Mouse (Mus musculus): ENCODE data around the gene Trib3. TPM values are rescaled to one million over a fixed set of nuclear protein-coding genes. Genes with fewer than 3 reads are reported as not detected.

Gene Trib3
- total RNA-seq, 1 experiment from 2014 or later = 2.1 TPM

DNA sequence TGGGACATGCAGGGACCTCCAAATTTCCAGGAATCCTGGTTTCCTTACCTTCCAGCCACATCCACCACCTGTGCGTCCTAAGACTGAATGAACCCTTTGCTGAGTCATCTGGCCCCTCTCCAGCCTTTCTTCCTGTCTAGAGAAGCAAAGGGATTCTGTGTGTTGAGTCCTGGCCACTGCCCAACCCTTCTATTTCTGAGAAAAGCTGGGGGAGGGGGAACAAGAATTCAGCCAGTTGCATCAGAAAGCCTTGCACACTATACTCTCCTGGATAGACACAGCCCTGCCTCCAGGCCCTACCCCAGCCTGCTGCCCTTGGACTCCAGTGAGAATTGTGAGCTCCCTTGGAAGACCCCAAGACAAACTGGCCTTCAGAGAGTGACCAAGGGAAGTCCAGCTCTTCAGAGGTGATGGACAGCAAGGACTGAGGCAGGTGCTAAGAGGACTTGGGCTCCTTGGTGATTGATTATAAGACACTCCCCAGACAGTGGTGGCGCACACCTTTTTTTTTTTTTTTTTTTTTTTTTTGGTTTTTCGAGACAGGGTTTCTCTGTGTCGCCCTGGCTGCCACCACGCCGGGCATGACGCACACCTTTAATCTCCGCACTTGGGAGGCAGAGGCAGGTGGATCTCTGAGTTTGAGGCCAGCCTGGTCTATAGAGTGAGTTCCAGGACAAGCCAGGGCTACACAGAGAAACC is 6.2 kb upstream of the Trib3 start:
- no peak for ATAC-seq (ENCODE audit: extremely low read depth, insufficient number of reproducible peaks, low FRiP score, poor library complexity, severe bottlenecking)

DNA sequence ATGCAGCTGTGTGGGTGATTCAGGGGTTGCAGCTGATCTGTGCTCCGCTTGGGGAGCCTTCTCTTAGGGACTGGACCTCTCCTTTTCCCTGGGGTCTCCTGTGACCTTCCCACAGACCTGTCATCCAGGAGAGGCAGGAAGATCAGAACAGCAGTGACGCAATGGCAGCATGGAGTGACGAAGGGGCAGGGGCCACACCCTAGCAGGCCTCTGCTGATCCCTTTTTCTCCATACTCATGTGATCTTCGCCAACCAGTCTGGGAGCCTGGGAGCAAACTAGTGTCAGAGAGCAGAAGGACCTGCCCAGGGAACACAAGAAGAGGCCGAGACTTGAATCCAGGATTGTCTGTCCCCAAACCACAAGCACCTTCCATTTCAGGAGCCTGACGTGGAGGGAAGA is 5.4 kb upstream of the Trib3 start:
- no peak for ATAC-seq (ENCODE audit: extremely low read depth, insufficient number of reproducible peaks, low FRiP score, poor library complexity, severe bottlenecking)

DNA sequence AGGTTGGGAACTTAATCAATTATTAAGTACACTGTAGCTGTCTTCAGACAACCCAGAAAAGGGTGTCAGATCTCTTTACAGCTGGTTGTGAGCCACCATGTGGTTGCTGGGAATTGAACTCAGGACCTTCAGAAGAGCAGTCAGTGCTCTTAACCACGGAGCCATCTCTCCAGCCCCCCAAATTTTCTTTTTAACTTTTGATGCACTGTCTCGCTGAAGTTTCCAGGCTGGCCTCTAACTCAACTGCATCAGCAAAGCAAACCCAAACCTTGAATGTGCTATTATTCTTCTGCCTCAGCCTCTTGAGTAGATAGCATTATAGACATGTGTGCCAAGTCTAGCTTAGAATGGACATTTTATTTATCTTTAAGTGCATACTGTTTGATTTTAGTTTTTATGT is 3.9 kb upstream of the Trib3 start:
- no peak for ATAC-seq (ENCODE audit: extremely low read depth, insufficient number of reproducible peaks, low FRiP score, poor library complexity, severe bottlenecking)

DNA sequence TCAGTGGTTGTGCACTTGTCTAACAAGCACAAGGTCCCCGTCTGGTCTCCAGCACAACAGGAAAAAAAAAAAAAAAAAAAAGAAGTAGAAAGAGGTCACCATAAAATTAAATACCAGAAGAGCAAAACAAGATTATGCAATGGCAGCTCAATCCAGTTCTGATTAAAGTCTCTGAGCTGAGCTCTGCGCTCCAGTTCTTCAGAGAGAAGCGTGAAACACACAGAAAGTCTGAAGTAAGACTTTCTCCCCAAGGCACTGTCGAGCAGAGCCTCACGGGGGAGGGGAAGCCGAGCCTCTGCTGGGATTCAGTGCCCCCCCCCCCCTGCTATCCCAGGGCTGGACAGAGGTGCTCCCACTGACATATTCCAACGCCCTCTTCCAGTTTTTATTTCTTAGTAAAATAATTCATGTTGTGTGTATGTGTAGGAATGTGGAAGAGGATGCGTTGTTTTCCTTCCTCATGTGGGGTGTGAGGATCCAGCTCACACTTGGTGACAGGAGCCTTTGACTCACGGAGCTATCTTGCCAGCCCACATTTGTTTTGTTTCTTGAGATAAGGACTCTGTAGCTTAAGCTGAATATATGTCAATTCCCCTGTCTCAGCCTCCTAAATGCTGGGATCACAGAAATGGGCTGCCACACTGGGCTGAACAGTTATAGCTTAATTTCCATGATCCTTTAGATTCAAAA is 3.1 kb upstream of the Trib3 start:
- ATAC-seq (ENCODE audit: extremely low read depth, insufficient number of reproducible peaks, low FRiP score, poor library complexity, severe bottlenecking) = no peak

DNA sequence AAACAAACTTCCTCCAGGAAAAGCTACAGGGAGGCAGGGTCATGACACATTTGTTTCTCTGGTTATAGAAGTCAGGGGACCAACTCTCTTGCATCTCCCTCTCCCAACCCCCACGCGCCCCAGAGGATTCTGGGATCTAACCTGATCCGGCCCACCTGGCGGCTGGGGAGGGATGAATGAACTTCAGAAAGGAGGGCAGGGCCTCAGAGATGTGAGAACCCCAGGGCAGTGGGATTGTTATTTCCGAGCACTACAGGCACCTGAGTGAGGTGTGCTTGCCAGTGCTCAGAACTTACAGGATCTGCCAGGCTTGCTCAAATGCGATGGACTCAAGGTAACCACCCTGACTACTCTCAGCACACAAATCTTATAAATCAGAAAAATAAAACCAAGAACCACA is 1.6 kb upstream of the Trib3 start:
- no peak for ATAC-seq (ENCODE audit: extremely low read depth, insufficient number of reproducible peaks, low FRiP score, poor library complexity, severe bottlenecking)

DNA sequence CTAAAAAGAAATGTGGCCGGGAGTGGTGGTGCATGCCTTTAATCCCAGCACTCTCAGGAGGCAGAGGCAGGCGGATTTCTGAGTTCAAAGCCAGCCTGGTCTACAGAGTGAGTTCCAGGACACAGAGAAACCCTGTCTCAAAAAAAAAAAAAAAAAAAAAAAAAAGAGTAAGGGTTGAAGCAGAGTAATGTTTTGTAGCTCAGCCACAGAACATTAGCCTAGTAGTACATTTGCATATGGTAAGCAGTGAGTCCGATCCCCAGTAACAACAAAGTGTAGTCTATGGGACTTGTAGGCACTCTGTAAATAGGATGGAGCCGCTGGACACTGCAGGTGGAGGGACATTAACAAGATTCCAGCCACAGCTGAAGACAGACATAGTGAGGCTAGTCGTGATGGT is 1.1 kb upstream of the Trib3 start:
- ATAC-seq (ENCODE audit: extremely low read depth, insufficient number of reproducible peaks, low FRiP score, poor library complexity, severe bottlenecking) = no peak

DNA sequence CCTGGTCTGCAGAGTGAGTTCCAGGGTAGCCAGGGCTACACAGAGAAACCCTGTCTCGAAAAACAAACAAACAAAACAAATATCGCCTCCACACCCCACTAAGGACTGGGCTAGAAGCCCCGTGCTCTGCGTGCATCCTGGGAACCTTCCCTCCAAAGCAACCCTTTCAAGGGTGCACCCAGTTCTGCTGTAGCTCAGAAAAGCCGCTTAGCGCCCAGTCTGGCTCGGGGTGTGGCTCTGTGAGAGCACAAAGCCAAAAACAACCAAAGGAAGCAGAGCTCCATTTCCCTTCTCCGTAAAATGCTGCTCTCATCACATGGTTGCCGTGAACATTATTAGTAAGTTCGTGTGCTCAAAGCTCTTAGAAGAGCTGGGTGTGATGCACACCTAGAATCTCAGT is 529 bp upstream of the Trib3 start:
- no peak for ATAC-seq (ENCODE audit: extremely low read depth, insufficient number of reproducible peaks, low FRiP score, poor library complexity, severe bottlenecking)

DNA sequence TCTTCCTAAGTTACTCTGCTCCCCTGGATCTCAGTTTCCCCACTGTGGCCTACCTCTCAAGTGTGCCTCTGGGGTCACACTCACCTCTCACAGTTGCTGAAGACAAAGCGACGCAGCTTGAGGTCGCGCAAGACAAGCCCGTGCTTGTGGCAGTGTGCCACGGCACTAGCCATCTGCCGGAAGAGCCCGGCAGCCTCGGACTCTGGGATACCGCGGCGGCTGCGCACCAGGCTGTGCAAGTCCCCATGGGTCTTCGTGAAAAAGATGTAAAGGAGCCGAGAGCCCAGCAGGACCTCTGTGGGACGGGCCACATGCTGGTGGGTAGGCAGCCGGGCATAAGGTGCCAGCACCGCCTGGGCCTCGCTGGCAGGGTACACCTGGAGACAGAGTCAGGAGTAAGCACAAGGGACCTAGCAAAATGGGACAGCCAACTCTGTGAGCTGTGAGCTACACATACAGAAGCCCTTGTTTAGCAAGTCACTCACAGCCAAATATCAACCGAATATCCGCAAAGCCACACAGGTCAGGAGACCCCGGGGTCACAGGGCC is 4.1 kb downstream of the Trib3 start:
- no peak for ATAC-seq (ENCODE audit: extremely low read depth, insufficient number of reproducible peaks, low FRiP score, poor library complexity, severe bottlenecking)

DNA sequence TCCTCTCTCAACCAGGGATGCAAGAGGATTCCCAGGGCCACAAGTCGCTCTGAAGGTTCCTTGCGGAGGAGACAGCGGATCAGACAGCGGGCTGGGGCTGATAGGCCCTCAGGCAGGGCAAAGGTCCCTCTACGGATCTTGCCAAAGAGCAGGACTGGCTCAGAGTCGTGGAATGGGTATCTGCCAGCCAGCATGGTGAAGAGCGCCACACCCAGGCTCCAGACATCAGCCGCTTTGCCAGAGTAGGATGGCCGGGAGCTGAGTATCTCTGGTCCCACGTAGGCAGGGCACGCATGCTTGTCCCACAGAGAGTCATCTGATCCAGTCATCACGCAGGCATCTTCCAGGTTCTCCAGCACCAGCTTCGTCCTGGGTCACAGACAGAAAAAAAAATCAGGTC is 5.5 kb downstream of the Trib3 start:
- ATAC-seq (ENCODE audit: extremely low read depth, insufficient number of reproducible peaks, low FRiP score, poor library complexity, severe bottlenecking) = no peak

DNA sequence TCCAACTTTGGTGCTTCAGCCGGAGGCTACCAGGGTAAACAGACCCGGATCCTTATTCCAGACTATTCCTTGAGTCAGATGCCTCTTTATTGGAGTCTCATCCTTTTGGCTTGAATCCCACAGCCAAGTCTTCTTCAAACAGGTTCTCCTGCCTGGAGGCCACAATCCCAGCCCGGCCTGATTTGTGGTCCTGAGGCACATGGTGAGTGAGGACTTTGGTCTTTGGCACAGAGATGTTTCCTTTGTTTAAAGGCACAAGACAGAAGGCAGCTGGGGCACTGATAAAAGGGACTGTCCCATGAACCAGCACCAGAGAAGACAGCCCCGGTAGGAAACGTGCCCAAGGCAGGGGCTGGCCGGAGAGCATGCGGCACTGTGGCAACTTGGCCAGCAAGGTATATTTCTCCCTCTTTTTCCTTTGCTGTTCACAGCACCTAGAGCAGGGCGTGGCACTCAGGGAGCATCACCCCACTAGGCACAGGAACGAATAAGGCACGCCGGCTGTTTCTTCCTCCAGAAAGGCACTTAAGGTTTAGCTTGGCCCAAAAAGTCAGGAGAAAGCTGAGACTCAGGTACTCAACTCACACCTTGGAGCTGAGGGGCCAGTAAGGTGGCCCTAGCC is 6.1 kb downstream of the Trib3 start:
- no peak for ATAC-seq (ENCODE audit: extremely low read depth, insufficient number of reproducible peaks, low FRiP score, poor library complexity, severe bottlenecking)

DNA sequence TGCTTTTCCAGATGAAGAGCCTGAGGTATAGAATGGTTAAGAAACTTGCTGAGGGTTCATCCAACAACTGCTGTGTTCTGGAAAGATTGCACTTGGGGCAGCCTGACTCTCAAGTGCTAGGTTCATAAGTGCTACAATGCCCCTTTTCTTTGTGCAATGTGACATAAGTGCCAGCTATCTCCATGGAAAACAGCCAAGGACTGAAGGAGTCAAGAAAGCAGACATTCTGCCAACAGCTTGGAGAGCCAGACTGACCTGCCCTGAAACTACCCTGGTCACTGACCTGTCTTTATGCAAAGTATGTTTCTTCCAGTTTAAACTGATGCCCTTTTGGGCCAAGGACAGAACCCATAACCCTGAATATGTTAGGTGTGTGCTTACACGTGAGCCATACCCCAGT is 7.0 kb downstream of the Trib3 start:
- no peak for ATAC-seq (ENCODE audit: extremely low read depth, insufficient number of reproducible peaks, low FRiP score, poor library complexity, severe bottlenecking)

DNA sequence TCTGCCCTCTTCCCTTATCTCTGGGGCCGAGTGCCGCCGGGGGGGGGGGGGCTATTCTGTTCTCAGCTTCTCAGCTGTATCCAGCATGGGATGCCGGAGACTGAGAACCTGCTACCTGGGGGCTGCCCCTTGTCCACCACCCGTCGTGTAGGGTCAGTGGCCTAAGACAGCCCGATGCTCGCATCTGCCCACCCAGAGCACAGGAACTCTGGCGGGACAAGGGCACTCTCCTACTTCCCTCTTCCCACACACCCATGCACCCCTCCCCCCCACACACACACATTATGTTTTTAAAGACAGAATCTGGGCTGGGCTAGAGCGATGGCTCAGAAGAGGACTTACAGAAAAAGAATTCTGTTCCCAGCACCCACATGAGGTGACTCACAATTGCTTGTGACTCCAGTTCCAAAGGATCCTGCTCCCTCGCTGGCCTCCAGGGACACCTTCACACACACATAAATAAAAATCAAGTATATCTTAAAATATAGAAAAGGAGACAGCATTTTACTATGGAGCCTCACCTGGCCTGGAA is 8.5 kb downstream of the Trib3 start:
- ATAC-seq (ENCODE audit: extremely low read depth, insufficient number of reproducible peaks, low FRiP score, poor library complexity, severe bottlenecking) = no peak

DNA sequence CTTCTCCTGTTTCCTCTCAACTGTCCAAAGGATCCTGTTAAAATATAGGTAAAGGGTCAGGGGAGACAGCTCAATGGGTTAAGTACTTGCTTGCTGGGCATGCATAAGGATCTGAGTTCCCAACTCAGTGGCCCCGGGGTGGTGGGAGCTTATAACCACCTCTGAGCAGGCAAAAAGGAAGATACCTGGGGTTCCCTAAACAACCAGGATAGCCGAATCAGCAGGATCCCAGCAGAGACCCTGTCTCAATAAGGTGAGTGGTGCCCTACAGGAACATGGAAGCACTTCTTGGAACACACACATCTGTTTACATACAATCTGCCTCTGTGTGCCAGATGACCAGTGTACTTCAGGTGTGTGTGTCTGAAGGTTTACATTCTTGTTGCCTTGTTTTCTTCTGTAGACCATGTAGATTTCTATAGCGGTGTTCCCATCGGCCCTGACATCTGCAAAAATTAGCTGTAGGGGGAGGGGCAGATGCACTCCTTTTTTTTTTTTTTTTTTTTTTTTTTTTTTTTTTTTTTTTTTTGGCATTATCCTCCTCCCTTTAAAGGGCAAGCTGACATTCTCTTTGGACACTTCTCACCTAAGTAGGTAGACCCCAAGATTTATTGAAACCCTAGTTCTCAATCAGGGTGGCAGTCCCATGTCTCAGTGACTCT is 10.4 kb downstream of the Trib3 start:
- no peak for ATAC-seq (ENCODE audit: extremely low read depth, insufficient number of reproducible peaks, low FRiP score, poor library complexity, severe bottlenecking)

DNA sequence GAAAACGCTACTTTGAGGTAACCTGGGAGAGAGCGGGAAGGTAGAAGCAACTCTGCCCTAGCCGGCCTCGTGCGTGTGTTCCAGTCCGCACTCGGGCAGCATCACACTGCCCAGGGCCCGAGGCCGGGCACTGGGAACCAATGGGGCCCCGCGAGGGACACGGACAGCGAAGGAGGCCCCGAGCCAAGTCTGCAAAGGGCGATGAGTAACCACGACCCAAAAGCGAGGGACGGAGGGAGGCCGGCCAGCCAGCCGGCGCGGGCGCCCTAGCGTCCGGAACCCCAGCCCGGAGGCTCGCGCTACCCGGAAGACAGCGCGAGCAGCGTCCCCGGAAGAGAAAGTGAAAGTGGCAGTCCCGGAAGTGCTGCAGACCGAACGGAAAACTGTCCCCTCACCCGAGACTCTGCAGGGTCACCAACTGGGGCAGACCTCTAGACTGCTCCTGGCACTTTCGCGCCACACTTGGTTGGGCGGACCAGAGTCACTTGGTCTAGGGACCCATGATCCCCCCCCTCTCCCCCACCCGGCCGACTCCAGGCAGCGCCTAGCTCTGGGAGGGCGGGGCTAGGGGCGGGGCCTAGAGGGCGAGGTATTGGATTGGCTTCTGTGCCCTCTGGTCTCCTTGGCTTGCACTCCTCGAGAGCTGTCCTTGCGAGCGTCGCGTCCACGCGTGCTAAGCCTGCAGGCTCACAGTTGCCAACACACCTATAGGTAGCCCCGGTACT is 11.6 kb downstream of the Trib3 start, which contains the start of gene Rbck1:
Rbck1 (minus strand) TSS at position 553 of the 725 bp plus-strand sequence.
- peak; percentile 87 for ATAC-seq (ENCODE audit: extremely low read depth, insufficient number of reproducible peaks, low FRiP score, poor library complexity, severe bottlenecking)

DNA sequence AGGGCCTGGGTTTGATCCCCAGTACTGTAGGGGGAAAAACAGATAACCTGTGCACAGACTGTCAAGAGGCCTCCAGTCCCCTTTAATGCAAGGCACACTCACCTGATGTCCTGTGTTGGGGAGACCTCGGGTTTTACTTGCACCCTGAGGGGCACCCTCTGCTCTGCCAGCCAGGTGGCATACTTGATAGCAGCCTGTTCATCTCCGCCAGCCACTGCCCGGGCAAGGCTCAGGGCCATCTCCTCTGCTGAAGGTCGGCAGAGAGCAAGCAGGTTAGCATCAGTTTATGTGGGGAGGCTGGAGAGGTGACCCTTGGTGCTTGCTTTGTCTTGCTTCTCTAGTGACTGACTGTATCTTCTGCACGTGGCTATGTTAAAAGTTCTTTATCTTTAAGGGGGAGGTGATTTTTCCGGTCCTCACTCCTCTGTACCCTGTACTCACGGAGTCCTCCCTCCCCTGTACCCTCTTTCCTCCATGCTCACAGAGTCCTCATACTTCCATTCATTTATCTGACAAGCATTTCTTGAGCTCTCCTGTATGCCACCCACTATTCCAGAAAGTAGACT is 12.9 kb downstream of the Trib3 start:
- ATAC-seq (ENCODE audit: extremely low read depth, insufficient number of reproducible peaks, low FRiP score, poor library complexity, severe bottlenecking) = no peak

DNA sequence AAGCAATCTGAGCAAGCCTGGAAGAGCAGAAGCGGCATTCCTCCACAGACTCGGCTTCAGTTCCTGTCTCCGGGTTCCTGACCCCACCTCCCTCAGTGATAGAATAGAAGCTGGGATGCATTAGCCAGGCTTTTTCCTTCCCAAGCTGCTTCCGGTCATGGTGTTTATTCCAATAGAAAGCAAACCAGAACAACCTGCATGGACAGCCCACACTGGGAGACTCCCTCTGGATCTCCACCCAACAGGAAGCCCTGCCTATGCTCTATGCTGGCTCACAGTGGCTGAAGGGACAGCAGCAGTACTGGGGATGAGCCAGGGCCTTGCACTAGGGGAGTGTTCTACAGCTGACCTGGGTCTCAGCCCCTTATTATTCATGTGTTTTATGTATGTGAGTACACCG is 15.9 kb downstream of the Trib3 start:
- no peak for ATAC-seq (ENCODE audit: extremely low read depth, insufficient number of reproducible peaks, low FRiP score, poor library complexity, severe bottlenecking)

DNA sequence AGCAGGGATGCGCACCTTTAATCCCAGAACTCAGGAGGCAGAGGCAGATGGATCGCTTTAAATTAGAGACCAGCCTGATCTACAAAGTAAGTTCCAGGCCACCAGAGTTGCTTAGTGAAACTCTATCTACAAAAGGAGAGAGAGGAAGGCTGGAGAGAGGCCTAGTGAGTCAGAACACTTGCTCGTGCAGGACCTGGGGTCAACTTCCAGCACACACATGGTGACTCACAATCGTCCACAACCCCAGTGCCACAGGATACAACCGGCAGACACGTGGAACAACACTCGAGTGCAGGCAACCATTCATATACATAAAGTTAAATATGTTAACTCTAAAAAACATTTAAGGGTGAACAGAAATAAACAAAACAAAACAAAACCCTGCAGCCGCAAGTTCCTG is 17.2 kb downstream of the Trib3 start:
- ATAC-seq (ENCODE audit: extremely low read depth, insufficient number of reproducible peaks, low FRiP score, poor library complexity, severe bottlenecking) = no peak

DNA sequence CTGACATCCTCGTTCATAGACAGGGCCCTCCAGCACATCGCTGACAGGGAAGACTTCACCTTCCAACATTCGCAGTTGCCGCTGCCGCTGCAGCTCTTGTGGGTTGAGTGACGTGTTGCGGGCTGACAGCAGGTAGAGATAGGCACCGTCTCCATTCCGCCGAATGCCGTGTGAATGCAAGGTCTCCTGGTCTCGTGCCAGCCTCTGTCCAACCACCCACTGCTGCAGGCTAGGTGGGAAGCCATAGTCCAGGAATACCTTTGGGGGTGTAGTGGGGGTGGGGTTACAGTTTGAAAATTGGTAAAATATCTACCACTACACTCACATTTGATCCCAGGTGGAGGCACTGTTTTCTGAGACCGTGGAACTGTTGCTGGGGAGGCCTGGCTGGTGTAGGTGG is 17.7 kb downstream of the Trib3 start:
- no peak for ATAC-seq (ENCODE audit: extremely low read depth, insufficient number of reproducible peaks, low FRiP score, poor library complexity, severe bottlenecking)
